Mouse (Mus musculus) megakaryocyte, embryonic 14.5 days (primary cell): Measurements from ENCODE around the gene Slc36a2.

Source experiments
- FLI1 ChIP-seq: IDR thresholded peaks from 2 replicates; pipeline ENCODE4 v1.6.1; 2012; ENCODE audit warnings: low read length, inconsistent platforms, mixed read lengths
- GATA1 ChIP-seq: IDR thresholded peaks from 3 replicates; pipeline ENCODE4 v1.6.1; 2012; ENCODE audit warnings: mixed read lengths, low read length, inconsistent platforms, borderline replicate concordance

DNA sequence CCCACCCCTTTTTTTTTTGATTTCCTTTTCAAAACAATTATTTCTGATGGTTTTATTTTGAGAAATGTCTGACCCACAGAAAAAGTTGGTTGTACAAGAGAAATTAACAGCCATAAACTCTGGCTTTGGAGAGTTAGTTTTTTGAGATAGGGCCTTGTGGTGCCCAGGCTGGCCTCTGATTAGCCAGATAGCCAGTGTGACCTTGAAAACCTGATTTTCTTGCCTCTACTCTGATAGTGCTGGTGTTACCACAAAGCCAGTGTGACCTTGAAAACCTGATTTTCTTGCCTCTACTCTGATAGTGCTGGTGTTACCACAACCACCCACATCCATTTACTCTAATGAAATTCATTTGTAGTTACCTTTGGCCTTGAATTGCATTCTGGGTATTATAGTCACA, 47.2 kb downstream of the Slc36a2 start:
- TF ChIP-seq GATA1 = no peak
- TF ChIP-seq FLI1 = no peak
